Mouse (Mus musculus) liver, embryonic 11.5 days (tissue): Measurements from ENCODE around the gene Pold1. TPM values are rescaled to one million over a fixed set of nuclear protein-coding genes. Genes with fewer than 3 reads are reported as not detected.

Experiments
- ATAC-seq: fragments of 200-750 bp; cut with Nextera tagmentation; replicated peaks from 2 replicates; pipeline ENCODE4 v1.8.0; 2017; ENCODE audit warnings: moderate number of reproducible peaks, mild to moderate bottlenecking, moderate TSS enrichment, moderate library complexity; ENCODE audit not compliant: low FRiP score
- DNase-seq: peaks from one replicate; pipeline ENCODE4 v3.0.0-alpha.2; 2017; ENCODE audit warnings: low spot score
- H3K27ac ChIP-seq: fragments of 300-500 bp; sonication (generic); 2 replicates; pipeline ENCODE4 v1.5.1; 2014; ENCODE audit warnings: mild to moderate bottlenecking, low read depth, low read length, control low read depth
- H3K27me3 ChIP-seq: fragments of 300-500 bp; sonication (generic); replicated peaks from 2 replicates; pipeline ENCODE4 v1.6.1; 2014; ENCODE audit warnings: low read length, mixed read lengths; ENCODE audit not compliant: control insufficient read depth, insufficient read depth
- H3K36me3 ChIP-seq: fragments of 300-500 bp; sonication (generic); 2 replicates; pipeline ENCODE4 v1.6.1; 2014; ENCODE audit warnings: mild to moderate bottlenecking, low read length, moderate library complexity, mixed read lengths; ENCODE audit not compliant: control insufficient read depth, insufficient read depth
- H3K4me1 ChIP-seq: fragments of 300-500 bp; sonication (generic); replicated peaks from 2 replicates; pipeline ENCODE4 v1.6.1; 2014; ENCODE audit warnings: low read length, mixed read lengths; ENCODE audit not compliant: control insufficient read depth, insufficient read depth
- H3K4me2 ChIP-seq: fragments of 300-500 bp; sonication (generic); 2 replicates; pipeline ENCODE4 v1.6.1; 2014; ENCODE audit warnings: mild to moderate bottlenecking, control low read depth, moderate library complexity
- H3K4me3 ChIP-seq: fragments of 300-500 bp; sonication (generic); 2 replicates; pipeline ENCODE4 v1.5.1; 2014; ENCODE audit warnings: low read depth, low read length, control low read depth
- H3K9ac ChIP-seq: fragments of 300-500 bp; sonication (generic); 2 replicates; pipeline ENCODE4 v1.6.1; 2014; ENCODE audit warnings: low read depth, low read length, control low read depth
- H3K9me3 ChIP-seq: fragments of 300-500 bp; sonication (generic); 2 replicates; pipeline ENCODE4 v1.6.1; 2016; ENCODE audit warnings: low read length, inconsistent platforms, mixed read lengths; ENCODE audit not compliant: control insufficient read depth
- WGBS: fragments of 180-500 bp; shearing (Covaris S2); extraction: QIAGEN DNeasy Blood & Tissue Kit; methylation state at CpG from one replicate; pipeline ENCODE4 v1.1.7; 2014; 5-methylcytosine and 5-hydroxymethylcytosine counted together
- polyA plus RNA-seq: library from polyadenylated mRNA; unstranded; fragments of >200 nt; fragmentation: Nextera tagmentation; extraction: Ambion mirVana; gene quantifications from 2 replicates; pipeline ENCODE4 v1.2.1, GENCODE M21; 2014

Gene Pold1
- polyA plus RNA-seq, 1 experiment from 2014 or later = 119 TPM

DNA sequence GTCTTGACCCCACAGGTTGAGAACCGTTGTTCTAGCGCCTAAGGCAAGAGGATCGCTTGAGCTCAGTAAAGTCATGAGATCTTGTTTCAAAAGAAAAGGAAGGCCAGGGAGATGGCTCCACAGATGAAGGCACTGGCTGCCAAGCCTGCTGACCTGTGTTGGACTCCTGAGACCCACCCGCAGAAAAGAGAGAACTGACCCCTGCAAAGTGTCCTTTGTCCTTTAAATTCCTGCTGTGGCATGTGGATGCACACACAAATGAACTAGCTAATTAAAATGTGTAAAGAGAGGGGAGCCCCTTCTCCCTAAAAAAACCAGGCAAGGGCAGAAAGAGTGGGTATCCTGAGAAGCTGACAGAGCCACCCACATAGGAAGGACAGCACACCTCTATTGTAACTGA is 23.2 kb upstream of the Pold1 start:
- Histone ChIP-seq H3K9ac (no peak overlapping the region), H3K4me1 (no peaks in the 10 kb centered on the region), H3K9me3 (no peaks in the 10 kb centered on the region), H3K4me2 (no peak overlapping the region), H3K27ac (no peak overlapping the region), H3K27me3 (peaks cover 8% of the 10 kb centered on the region; the same call in 1 of the 2 replicates), H3K4me3 (no peak overlapping the region), H3K36me3 (no peaks in the 10 kb centered on the region)
- WGBS = 80% methylated on average over 4 of the region's 4 CpGs
- no peak for ATAC-seq
- DNase-seq = no peak

DNA sequence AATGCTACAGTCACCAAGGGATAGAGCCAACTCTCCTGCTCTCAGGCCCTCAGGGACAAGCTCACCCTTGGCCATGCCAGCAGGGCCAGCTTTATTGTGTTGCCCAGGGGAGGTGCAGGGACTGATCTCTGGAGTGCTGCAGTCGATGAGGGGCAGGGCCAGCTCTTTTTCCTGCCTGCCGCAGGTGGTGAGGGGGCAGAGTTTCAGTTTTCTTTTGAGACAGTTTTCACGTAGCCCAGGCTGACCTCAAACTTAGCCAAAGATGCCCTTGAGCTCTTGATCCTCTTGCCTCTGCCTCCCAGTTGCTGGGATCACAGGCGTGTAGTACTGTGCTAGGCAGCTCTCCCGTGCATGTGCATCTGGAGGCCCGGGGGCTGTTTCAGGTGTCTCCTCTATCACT is 22.3 kb upstream of the Pold1 start:
- H3K9ac ChIP-seq = no peak overlapping the region
- no peak for DNase-seq
- no peak overlapping the region for H3K4me3 ChIP-seq
- 72% methylated on average over 6 of the region's 6 CpGs for WGBS
- H3K4me2 ChIP-seq = no peak overlapping the region
- peaks cover 8% of the 10 kb centered on the region; the same call in 1 of the 2 replicates for H3K27me3 ChIP-seq
- no peak overlapping the region for H3K27ac ChIP-seq
- no peaks in the 10 kb centered on the region for H3K9me3 ChIP-seq
- H3K4me1 ChIP-seq = no peaks in the 10 kb centered on the region
- no peaks in the 10 kb centered on the region for H3K36me3 ChIP-seq
- no peak for ATAC-seq

DNA sequence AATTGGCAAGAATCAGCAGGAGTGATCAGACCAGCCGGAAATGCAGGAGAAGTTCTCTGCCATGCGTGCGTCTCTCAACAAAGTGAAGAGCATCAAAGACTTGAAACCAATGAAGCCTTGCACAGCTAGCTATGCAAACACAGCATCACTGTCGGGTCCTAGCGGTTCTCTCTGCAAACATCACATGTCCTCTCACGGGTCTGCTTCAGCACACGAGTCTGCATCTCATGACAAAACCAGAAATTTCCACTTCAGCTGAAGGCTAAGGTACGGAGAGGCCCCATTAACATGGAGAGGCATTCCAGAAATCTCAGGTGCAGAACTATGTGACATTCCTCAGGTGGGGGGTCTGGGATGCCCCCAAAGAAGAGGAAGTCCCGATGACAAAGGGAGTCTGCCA is 20.2 kb upstream of the Pold1 start:
- H3K36me3 ChIP-seq = no peaks in the 10 kb centered on the region
- H3K9ac ChIP-seq = no peak overlapping the region
- H3K9me3 ChIP-seq = no peaks in the 10 kb centered on the region
- H3K4me2 ChIP-seq = no peak overlapping the region
- H3K4me1 ChIP-seq = no peaks in the 10 kb centered on the region
- no peak for ATAC-seq
- no peak for DNase-seq
- no peak overlapping the region for H3K27ac ChIP-seq
- H3K27me3 ChIP-seq = peaks cover 8% of the 10 kb centered on the region; the same call in 1 of the 2 replicates
- 63% methylated on average over 9 of the region's 9 CpGs for WGBS
- H3K4me3 ChIP-seq = no peak overlapping the region

DNA sequence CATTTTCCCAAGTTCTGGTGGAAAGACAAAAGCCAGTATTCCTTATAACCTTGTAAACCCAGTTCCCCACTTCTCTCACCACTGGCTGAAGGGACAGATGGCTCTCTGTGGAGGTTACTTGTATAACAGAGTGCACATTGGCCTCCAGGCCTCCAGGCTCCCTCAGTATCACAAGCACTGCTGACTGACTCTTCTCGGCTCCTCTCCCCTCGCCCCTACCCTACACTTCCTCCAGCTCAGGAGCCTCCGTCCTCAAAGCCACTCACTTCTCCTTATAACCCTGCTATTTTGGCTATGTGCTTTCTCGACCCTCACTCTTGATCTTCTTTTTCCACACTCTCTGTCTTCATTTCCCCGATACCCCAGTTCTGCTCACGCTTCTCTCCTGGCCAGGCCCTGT is 16.8 kb upstream of the Pold1 start:
- Histone ChIP-seq H3K9me3 (no peaks in the 10 kb centered on the region), H3K9ac (no peak overlapping the region), H3K27me3 (peaks cover 2% of the 10 kb centered on the region; the same call in 1 of the 2 replicates), H3K36me3 (no peaks in the 10 kb centered on the region), H3K4me2 (no peak overlapping the region), H3K4me1 (no peaks in the 10 kb centered on the region), H3K27ac (no peak overlapping the region), H3K4me3 (no peak overlapping the region)
- DNase-seq = no peak
- 58% methylated on average over 6 of the region's 6 CpGs for WGBS
- ATAC-seq = no peak

DNA sequence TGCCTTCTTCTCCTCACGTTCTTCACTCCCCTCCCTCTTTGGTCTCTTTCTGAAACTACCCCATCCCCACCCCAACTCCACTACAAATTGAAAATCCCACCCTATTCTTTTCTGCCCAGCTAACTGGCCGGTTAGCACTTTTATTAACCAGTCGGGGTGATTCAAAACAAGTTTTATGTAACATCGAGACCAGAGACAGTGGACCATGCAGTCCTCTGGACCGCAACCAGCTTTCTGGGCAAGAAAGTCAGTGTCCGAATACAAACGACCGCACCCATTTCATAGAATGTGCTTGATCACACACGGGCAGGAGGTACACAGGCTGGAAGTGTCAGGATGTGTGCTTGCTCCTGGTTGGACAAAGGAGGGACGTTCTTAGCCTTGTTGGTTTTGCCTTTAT is 15.8 kb upstream of the Pold1 start:
- peaks cover 2% of the 10 kb centered on the region; the same call in 1 of the 2 replicates for H3K27me3 ChIP-seq
- no peak for ATAC-seq
- no peaks in the 10 kb centered on the region for H3K9me3 ChIP-seq
- no peak overlapping the region for H3K9ac ChIP-seq
- 77% methylated on average over 10 of the region's 10 CpGs for WGBS
- no peaks in the 10 kb centered on the region for H3K36me3 ChIP-seq
- H3K4me2 ChIP-seq = no peak overlapping the region
- no peak for DNase-seq
- no peak overlapping the region for H3K27ac ChIP-seq
- no peak overlapping the region for H3K4me3 ChIP-seq
- H3K4me1 ChIP-seq = no peaks in the 10 kb centered on the region

DNA sequence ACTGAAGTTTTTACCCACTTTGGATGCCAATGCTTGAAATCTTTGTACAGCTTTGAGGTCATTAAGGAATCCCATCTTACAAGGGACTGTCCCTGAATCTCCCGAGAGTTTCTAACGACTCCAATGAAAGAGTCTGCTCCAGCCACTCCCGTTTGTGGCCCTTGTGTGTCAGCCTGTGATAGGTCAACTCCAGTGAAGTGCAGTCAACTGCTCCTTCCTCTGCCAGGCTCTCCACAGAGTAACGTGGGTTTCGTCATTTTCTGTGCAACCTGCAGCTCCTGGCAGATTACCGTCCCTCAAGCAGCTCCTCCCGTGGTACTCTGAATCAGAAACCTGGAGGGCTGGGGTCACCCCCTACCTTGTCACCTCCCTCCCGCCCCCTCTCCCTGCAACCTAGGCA is 14.6 kb upstream of the Pold1 start:
- Histone ChIP-seq H3K9me3 (no peaks in the 10 kb centered on the region), H3K4me1 (no peaks in the 10 kb centered on the region), H3K36me3 (no peaks in the 10 kb centered on the region), H3K4me3 (no peak overlapping the region), H3K27ac (no peak overlapping the region), H3K4me2 (no peak overlapping the region), H3K9ac (no peak overlapping the region), H3K27me3 (no peaks in the 10 kb centered on the region; the same call in 1 of the 2 replicates)
- DNase-seq = no peak
- no peak for ATAC-seq
- WGBS = 38% methylated on average over 8 of the region's 8 CpGs

DNA sequence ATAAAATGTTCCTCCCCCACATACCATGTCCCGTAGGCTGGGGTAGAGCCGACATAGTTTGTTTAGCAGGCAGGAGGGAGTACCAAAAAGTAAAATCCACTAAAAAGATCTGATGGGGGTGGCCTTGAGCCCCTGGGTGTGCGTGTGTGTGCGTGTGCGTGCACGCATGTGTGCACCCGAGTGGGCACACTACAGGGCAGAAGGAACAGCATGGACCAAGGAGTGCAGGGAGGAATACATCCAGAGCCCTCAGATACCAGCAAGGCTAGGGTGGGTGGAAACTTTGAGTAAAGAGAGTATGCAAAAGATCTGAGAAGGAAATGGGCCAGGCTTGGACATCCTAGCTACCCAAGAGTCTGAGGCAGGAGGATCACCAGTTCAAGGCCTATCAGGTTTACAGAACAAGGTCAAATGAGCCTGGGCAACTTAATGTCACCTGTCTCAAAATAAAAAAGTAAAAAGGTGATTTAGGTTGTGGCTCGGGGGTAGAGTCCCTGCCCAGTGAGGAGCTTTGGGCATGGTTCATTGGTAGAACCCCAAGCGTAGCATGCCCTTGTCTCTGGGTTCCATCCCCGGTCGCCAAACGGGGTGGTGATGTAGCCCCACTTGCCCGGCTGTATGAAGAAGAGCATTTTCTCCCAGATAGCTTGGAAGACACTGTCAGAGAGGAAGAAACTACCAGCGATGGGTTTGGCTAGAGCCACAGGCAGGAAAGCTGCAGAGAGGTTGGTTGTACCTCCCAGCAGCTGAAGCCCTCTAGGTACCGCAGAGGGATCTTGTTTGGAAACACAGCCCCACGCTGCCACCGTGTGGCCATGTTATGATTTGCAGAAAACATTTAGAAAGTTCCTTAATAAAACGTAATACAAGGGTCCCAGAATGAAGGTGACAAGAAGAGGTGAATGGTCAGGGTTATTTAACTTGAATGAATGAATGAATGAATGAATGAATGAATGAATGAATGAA is 12.1 kb upstream of the Pold1 start:
- Histone ChIP-seq H3K4me2 (no peak overlapping the region), H3K4me1 (0 out of 2 replicates have a peak, but pooled peaks cover 4% of the 10 kb centered on the region), H3K27me3 (no peaks in the 10 kb centered on the region), H3K36me3 (no peaks in the 10 kb centered on the region), H3K4me3 (no peak overlapping the region), H3K27ac (no peak overlapping the region), H3K9ac (no peak overlapping the region), H3K9me3 (no peaks in the 10 kb centered on the region)
- peak; percentile 58 for DNase-seq
- no peak for ATAC-seq
- WGBS = 54% methylated on average over 18 of the region's 18 CpGs

DNA sequence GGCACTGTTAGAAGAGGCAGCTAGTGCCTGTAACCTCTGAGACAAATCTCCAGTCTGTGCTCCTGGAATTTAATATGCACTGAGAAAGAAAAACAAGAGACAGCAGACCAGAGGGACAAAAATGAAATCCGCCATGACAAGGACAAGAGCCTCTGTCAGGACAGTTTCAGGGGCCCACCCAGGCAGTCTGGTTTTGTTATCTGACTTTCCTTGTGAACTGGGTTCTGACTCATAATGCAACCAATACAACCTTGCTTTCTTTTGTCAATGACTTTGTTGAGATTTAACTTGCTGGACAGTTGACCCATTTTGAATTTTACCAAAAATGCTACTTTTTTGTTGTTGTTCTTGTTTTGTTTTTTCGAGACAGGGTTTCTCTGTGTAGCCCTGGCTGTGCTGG is 9.0 kb upstream of the Pold1 start:
- ATAC-seq (no peak), DNase-seq (no peak)
- 67% methylated on average over 2 of the region's 2 CpGs for WGBS
- no peak overlapping the region for H3K4me2 ChIP-seq
- no peak overlapping the region for H3K9ac ChIP-seq
- H3K27ac ChIP-seq = no peak overlapping the region
- no peaks in the 10 kb centered on the region for H3K27me3 ChIP-seq
- H3K9me3 ChIP-seq = no peaks in the 10 kb centered on the region
- no peak overlapping the region for H3K4me3 ChIP-seq
- H3K4me1 ChIP-seq = peaks cover 11% of the 10 kb centered on the region; the same call in 1 of the 2 replicates
- no peaks in the 10 kb centered on the region for H3K36me3 ChIP-seq

DNA sequence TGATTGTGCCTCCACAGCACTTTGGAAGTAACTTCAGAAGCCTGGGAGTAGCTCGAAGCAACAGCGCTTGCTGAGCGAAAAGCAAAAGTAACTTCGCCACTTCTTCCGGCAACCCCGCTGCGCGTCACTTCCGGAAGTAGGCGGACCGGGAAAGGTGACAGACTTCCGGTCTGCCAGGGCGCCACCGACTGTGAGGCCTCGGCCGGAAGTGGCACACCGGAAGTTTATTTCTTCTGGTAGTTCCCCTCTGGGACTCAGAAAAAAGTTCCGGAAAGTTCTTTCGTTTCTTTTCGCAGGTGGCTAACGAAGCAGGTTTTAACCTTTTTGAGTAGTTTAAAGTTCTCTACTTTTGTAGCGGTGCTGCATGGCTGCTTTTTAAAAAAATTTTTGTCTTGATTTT is 5.2 kb upstream of the Pold1 start, which contains the start of gene Nr1h2:
Gene Nr1h2 (minus strand): TSS at position 126 of the 400 bp plus-strand sequence.
- ATAC-seq = peak; percentile 81
- peak within 1 kb of the TSS; percentile 97 for H3K27ac ChIP-seq

More for the DNA sequence above, 5.2 kb upstream of the Pold1 start, which contains the start of gene Nr1h2:
- peak within 1 kb of the TSS; percentile 76 for H3K4me2 ChIP-seq
- peak within 1 kb of the TSS; percentile 69 for H3K4me3 ChIP-seq
- H3K4me1 ChIP-seq = peaks cover 12% of the 10 kb centered on the region; the same call in 1 of the 2 replicates
- peaks cover 27% of the 10 kb centered on the region for H3K36me3 ChIP-seq
- no peaks in the 10 kb centered on the region for H3K27me3 ChIP-seq
- peak within 1 kb of the TSS; percentile 77 for H3K9ac ChIP-seq
- no peaks in the 10 kb centered on the region for H3K9me3 ChIP-seq
- peak; percentile 91 for DNase-seq
- under 1% methylated on average over 22 of the region's 22 CpGs for WGBS
